Mouse (Mus musculus): ENCODE measurements around the gene Dnaaf1. TPM values are rescaled to one million over a fixed set of nuclear protein-coding genes. Genes with fewer than 3 reads are reported as not detected.

Dnaaf1 gene
- polyA plus RNA-seq, 1 experiment from 2014 or later: 2.6 TPM

- Histone ChIP-seq H3K36me3 (ENCODE audit: control insufficient read depth, insufficient read depth, low read length) (no peaks in the 10 kb centered on the region), H3K27me3 (replicated peaks; ENCODE audit: control insufficient read depth, insufficient read depth, low read length) (no peaks in the 10 kb centered on the region), H3K4me3 (ENCODE audit: low read length) (no peak overlapping the region), H3K9me3 (ENCODE audit: control insufficient read depth, low read length) (no peaks in the 10 kb centered on the region), H3K4me2 (ENCODE audit: low read depth, low read length) (no peak overlapping the region), H3K4me1 (ENCODE audit: control insufficient read depth, insufficient read depth, low read length) (no peaks in the 10 kb centered on the region), H3K27ac (ENCODE audit: low read length) (no peak overlapping the region), H3K9ac (ENCODE audit: low read depth, low read length) (no peak overlapping the region)
- 82% methylated on average over 1 of the region's 1 CpGs for WGBS
- ATAC-seq: no peak
These were observed 48.7 kb downstream of the Dnaaf1 start for GRCm38 (mm10) chr8:119623744-119624143.

GRCm38 (mm10) chr8:119624916-119625315, 49.9 kb downstream of the Dnaaf1 start:
- WGBS: 91% methylated on average over 7 of the region's 7 CpGs
- H3K9me3 ChIP-seq (ENCODE audit: control insufficient read depth, low read length): no peaks in the 10 kb centered on the region
- H3K4me2 ChIP-seq (ENCODE audit: low read depth, low read length): no peak overlapping the region
- H3K4me1 ChIP-seq (ENCODE audit: control insufficient read depth, insufficient read depth, low read length): no peaks in the 10 kb centered on the region
- H3K27ac ChIP-seq (ENCODE audit: low read length): no peak overlapping the region
- no peaks in the 10 kb centered on the region for H3K27me3 ChIP-seq (replicated peaks; ENCODE audit: control insufficient read depth, insufficient read depth, low read length)
- no peak for ATAC-seq
- no peak overlapping the region for H3K9ac ChIP-seq (ENCODE audit: low read depth, low read length)
- H3K36me3 ChIP-seq (ENCODE audit: control insufficient read depth, insufficient read depth, low read length): no peaks in the 10 kb centered on the region
- no peak overlapping the region for H3K4me3 ChIP-seq (ENCODE audit: low read length)

- Histone ChIP-seq H3K27me3 (replicated peaks; ENCODE audit: control insufficient read depth, insufficient read depth, low read length) (no peaks in the 10 kb centered on the region), H3K9me3 (ENCODE audit: control insufficient read depth, low read length) (no peaks in the 10 kb centered on the region), H3K9ac (ENCODE audit: low read depth, low read length) (no peak overlapping the region), H3K4me2 (ENCODE audit: low read depth, low read length) (no peak overlapping the region), H3K4me1 (ENCODE audit: control insufficient read depth, insufficient read depth, low read length) (0 out of 2 replicates have a peak, but pooled peaks cover under 1% of the 10 kb centered on the region), H3K27ac (ENCODE audit: low read length) (no peak overlapping the region), H3K36me3 (ENCODE audit: control insufficient read depth, insufficient read depth, low read length) (no peaks in the 10 kb centered on the region), H3K4me3 (ENCODE audit: low read length) (no peak overlapping the region)
- ATAC-seq: no peak
- 83% methylated on average over 22 of the region's 22 CpGs for WGBS
These were observed 50.8 kb downstream of the Dnaaf1 start for GRCm38 (mm10) chr8:119625788-119626187.

GRCm38 (mm10) chr8:119627199-119627598, 52.2 kb downstream of the Dnaaf1 start:
- Histone ChIP-seq H3K9me3 (ENCODE audit: control insufficient read depth, low read length) (no peaks in the 10 kb centered on the region), H3K9ac (ENCODE audit: low read depth, low read length) (no peak overlapping the region), H3K4me3 (ENCODE audit: low read length) (no peak overlapping the region), H3K4me2 (ENCODE audit: low read depth, low read length) (no peak overlapping the region), H3K36me3 (ENCODE audit: control insufficient read depth, insufficient read depth, low read length) (no peaks in the 10 kb centered on the region), H3K27me3 (replicated peaks; ENCODE audit: control insufficient read depth, insufficient read depth, low read length) (no peaks in the 10 kb centered on the region), H3K27ac (ENCODE audit: low read length) (no peak overlapping the region), H3K4me1 (ENCODE audit: control insufficient read depth, insufficient read depth, low read length) (0 out of 2 replicates have a peak, but pooled peaks cover 5% of the 10 kb centered on the region)
- 87% methylated on average over 7 of the region's 7 CpGs for WGBS
- ATAC-seq: no peak; the same call in 1 of the 2 replicates

GRCm38 (mm10) chr8:119627613-119628359, 52.8 kb downstream of the Dnaaf1 start:
- Histone ChIP-seq H3K9me3 (ENCODE audit: control insufficient read depth, low read length) (no peaks in the 10 kb centered on the region), H3K4me2 (ENCODE audit: low read depth, low read length) (no peak overlapping the region), H3K27ac (ENCODE audit: low read length) (no peak overlapping the region), H3K9ac (ENCODE audit: low read depth, low read length) (no peak overlapping the region), H3K4me3 (ENCODE audit: low read length) (no peak overlapping the region), H3K4me1 (ENCODE audit: control insufficient read depth, insufficient read depth, low read length) (0 out of 2 replicates have a peak, but pooled peaks cover 5% of the 10 kb centered on the region), H3K27me3 (replicated peaks; ENCODE audit: control insufficient read depth, insufficient read depth, low read length) (no peaks in the 10 kb centered on the region), H3K36me3 (ENCODE audit: control insufficient read depth, insufficient read depth, low read length) (no peaks in the 10 kb centered on the region)
- peak; percentile 82 for ATAC-seq
- 39% methylated on average over 10 of the region's 10 CpGs for WGBS

GRCm38 (mm10) chr8:119630841-119631240, 55.8 kb downstream of the Dnaaf1 start:
- H3K4me2 ChIP-seq (ENCODE audit: low read depth, low read length): no peak overlapping the region
- no peak overlapping the region for H3K27ac ChIP-seq (ENCODE audit: low read length)
- peaks cover 12% of the 10 kb centered on the region for H3K4me1 ChIP-seq (ENCODE audit: control insufficient read depth, insufficient read depth, low read length)
- H3K9ac ChIP-seq (ENCODE audit: low read depth, low read length): no peak overlapping the region
- WGBS: 54% methylated on average over 3 of the region's 3 CpGs
- no peak for ATAC-seq
- H3K9me3 ChIP-seq (ENCODE audit: control insufficient read depth, low read length): no peaks in the 10 kb centered on the region
- H3K36me3 ChIP-seq (ENCODE audit: control insufficient read depth, insufficient read depth, low read length): no peaks in the 10 kb centered on the region
- no peak overlapping the region for H3K4me3 ChIP-seq (ENCODE audit: low read length)
- peaks cover 5% of the 10 kb centered on the region; the same call in 1 of the 2 replicates for H3K27me3 ChIP-seq (replicated peaks; ENCODE audit: control insufficient read depth, insufficient read depth, low read length)

GRCm38 (mm10) chr8:119632246-119632645, 57.2 kb downstream of the Dnaaf1 start:
- Histone ChIP-seq H3K9ac (ENCODE audit: low read depth, low read length) (no peak overlapping the region), H3K9me3 (ENCODE audit: control insufficient read depth, low read length) (no peaks in the 10 kb centered on the region), H3K27me3 (replicated peaks; ENCODE audit: control insufficient read depth, insufficient read depth, low read length) (peaks cover 8% of the 10 kb centered on the region; the same call in 1 of the 2 replicates), H3K27ac (ENCODE audit: low read length) (no peak overlapping the region), H3K4me2 (ENCODE audit: low read depth, low read length) (no peak overlapping the region), H3K4me3 (ENCODE audit: low read length) (no peak overlapping the region), H3K36me3 (ENCODE audit: control insufficient read depth, insufficient read depth, low read length) (no peaks in the 10 kb centered on the region), H3K4me1 (ENCODE audit: control insufficient read depth, insufficient read depth, low read length) (peaks cover 14% of the 10 kb centered on the region)
- no peak for ATAC-seq
- 78% methylated on average over 9 of the region's 9 CpGs for WGBS

GRCm38 (mm10) chr8:119632909-119633308, 57.9 kb downstream of the Dnaaf1 start:
- 50% methylated on average over 29 of the region's 29 CpGs for WGBS
- no peak overlapping the region for H3K27ac ChIP-seq (ENCODE audit: low read length)
- H3K4me1 ChIP-seq (ENCODE audit: control insufficient read depth, insufficient read depth, low read length): peaks cover 14% of the 10 kb centered on the region

GRCm38 (mm10) chr8:119634616-119635336, 59.7 kb downstream of the Dnaaf1 start:
- H3K4me2 ChIP-seq (ENCODE audit: low read depth, low read length): no peak overlapping the region
- WGBS: 35% methylated on average over 14 of the region's 14 CpGs
- H3K9me3 ChIP-seq (ENCODE audit: control insufficient read depth, low read length): no peaks in the 10 kb centered on the region
- ATAC-seq: no peak
- no peak overlapping the region for H3K4me3 ChIP-seq (ENCODE audit: low read length)
- peak overlapping the region; percentile 17; the same call in 1 of the 2 replicates for H3K27ac ChIP-seq (ENCODE audit: low read length)
- no peak overlapping the region for H3K9ac ChIP-seq (ENCODE audit: low read depth, low read length)
- peaks cover 8% of the 10 kb centered on the region; the same call in 1 of the 2 replicates for H3K27me3 ChIP-seq (replicated peaks; ENCODE audit: control insufficient read depth, insufficient read depth, low read length)
- H3K4me1 ChIP-seq (ENCODE audit: control insufficient read depth, insufficient read depth, low read length): peaks cover 14% of the 10 kb centered on the region
- H3K36me3 ChIP-seq (ENCODE audit: control insufficient read depth, insufficient read depth, low read length): no peaks in the 10 kb centered on the region

More at GRCm38 (mm10) chr8:119632909-119633308, 57.9 kb downstream of the Dnaaf1 start:
- no peaks in the 10 kb centered on the region for H3K9me3 ChIP-seq (ENCODE audit: control insufficient read depth, low read length)
- peaks cover 8% of the 10 kb centered on the region; the same call in 1 of the 2 replicates for H3K27me3 ChIP-seq (replicated peaks; ENCODE audit: control insufficient read depth, insufficient read depth, low read length)
- no peak overlapping the region for H3K4me3 ChIP-seq (ENCODE audit: low read length)
- H3K4me2 ChIP-seq (ENCODE audit: low read depth, low read length): no peak overlapping the region
- no peak for ATAC-seq
- H3K9ac ChIP-seq (ENCODE audit: low read depth, low read length): no peak overlapping the region
- no peaks in the 10 kb centered on the region for H3K36me3 ChIP-seq (ENCODE audit: control insufficient read depth, insufficient read depth, low read length)
